Mouse (Mus musculus) cerebellum, adult 2 months (tissue): ENCODE results near the gene Atp5s. TPM values are rescaled to one million over a fixed set of nuclear protein-coding genes. Genes with fewer than 3 reads are reported as not detected.

Source experiments
- DNase-seq, 2 experiments: peaks; one replicate each; pipeline ENCODE4 v3.0.0; 2021
- H3K27ac ChIP-seq: fragments of 200-500 bp; 2 replicates; pipeline ENCODE4 v1.5.1; 2012; ENCODE audit warnings: low read length, control low read depth, inconsistent platforms; ENCODE audit not compliant: insufficient read depth
- H3K27me3 ChIP-seq: fragments of 200-500 bp; 2 replicates; pipeline ENCODE4 v1.6.1; 2012; ENCODE audit warnings: inconsistent platforms, mild to moderate bottlenecking, low read length, moderate library complexity; ENCODE audit not compliant: control insufficient read depth, insufficient read depth
- H3K4me1 ChIP-seq: fragments of 200-500 bp; 2 replicates; pipeline ENCODE4 v1.6.1; 2011; ENCODE audit warnings: low read length; ENCODE audit not compliant: control insufficient read depth, insufficient read depth
- H3K4me3 ChIP-seq: fragments of 200-500 bp; replicated peaks from 2 replicates; pipeline ENCODE3; 2011; ENCODE audit warnings: mild to moderate bottlenecking, low read depth, low read length, control low read depth; ENCODE audit not compliant: insufficient read depth
- CTCF ChIP-seq: fragments of 200-500 bp; IDR thresholded peaks from 2 replicates; pipeline ENCODE4 v1.5.1; 2011; ENCODE audit warnings: low read depth, mild to moderate bottlenecking, control low read depth, low read length, moderate library complexity, borderline replicate concordance; ENCODE audit not compliant: insufficient read depth
- POLR2A ChIP-seq: fragments of 200-500 bp; IDR thresholded peaks from 2 replicates; pipeline ENCODE4 v1.6.1; 2011; ENCODE audit warnings: low read length, control low read depth, borderline replicate concordance; ENCODE audit not compliant: insufficient read depth
- WGBS: fragments of 180-500 bp; shearing (Covaris S2); methylation state at CpG from one replicate; pipeline ENCODE4 v1.1.7; 2018; 5-methylcytosine and 5-hydroxymethylcytosine counted together
- polyA plus RNA-seq: library from polyadenylated mRNA; depleted of rRNA; stranded (reverse); fragments of >200 nt; gene quantifications from 2 replicates; pipeline ENCODE4 v1.2.3, GENCODE M21; 2012

Atp5s gene
- polyA plus RNA-seq, 1 experiment: 33.3 TPM

DNA sequence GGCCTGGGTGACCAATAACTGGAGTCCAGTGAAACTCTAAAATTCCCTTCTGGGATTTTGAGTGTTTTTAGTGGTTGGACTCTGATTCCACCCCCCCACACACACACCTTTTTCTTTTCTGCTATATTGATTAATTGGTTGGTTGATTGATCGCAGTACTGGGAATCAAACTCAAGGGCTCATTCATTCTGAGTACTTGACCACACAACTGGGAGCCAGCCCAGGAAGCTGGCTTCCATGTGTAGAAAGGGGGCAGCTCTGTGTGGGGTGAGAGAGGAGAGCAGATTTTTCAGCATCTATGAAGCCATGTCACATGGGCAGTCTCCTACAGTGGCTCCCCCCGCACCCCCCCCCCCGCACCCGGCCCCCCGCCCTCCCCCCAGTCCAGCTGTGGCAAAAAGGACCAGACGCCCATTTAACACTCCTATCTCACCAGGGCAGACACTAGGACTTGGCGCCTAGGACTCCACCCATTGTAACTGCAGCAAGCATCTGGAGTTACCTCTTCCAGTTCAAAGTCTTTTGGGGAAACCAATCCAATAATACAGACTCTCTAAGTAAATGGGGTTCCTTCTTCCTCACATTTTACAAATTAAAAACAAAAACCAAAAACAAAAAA, 34.6 kb downstream of the Atp5s start:
- Histone ChIP-seq H3K4me3 (no peak overlapping the region), H3K4me1 (peaks cover 3% of the 10 kb centered on the region), H3K27ac (no peak overlapping the region), H3K27me3 (no peaks in the 10 kb centered on the region)
- TF ChIP-seq POLR2A: no peak
- 73% methylated on average over 7 of the region's 7 CpGs for WGBS
- no peak for DNase-seq

DNA sequence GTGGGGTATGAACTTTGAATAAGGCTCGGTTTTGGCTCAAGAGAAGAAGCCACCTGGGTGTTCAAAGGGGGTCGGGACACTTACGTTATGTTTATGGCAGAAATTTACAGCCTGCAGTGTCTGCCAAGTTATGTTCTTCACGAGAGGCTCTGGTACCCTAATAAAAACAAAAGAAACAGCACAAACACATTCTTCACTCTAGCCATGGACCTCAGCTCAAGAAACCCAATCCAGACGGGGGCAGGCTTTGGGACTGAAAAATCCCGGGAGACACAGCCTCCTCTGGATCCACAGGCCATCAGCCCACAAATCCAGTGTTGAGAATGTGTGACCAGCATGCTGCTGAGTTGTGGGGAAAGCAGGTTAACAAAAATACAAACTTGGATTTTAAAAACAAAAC, 35.3 kb downstream of the Atp5s start:
- Histone ChIP-seq H3K27me3 (no peaks in the 10 kb centered on the region), H3K27ac (no peak overlapping the region), H3K4me1 (peaks cover 3% of the 10 kb centered on the region), H3K4me3 (no peak overlapping the region)
- WGBS: 80% methylated on average over 6 of the region's 6 CpGs
- DNase-seq: no peak
- no peak for TF ChIP-seq POLR2A
- no peak for TF ChIP-seq CTCF

DNA sequence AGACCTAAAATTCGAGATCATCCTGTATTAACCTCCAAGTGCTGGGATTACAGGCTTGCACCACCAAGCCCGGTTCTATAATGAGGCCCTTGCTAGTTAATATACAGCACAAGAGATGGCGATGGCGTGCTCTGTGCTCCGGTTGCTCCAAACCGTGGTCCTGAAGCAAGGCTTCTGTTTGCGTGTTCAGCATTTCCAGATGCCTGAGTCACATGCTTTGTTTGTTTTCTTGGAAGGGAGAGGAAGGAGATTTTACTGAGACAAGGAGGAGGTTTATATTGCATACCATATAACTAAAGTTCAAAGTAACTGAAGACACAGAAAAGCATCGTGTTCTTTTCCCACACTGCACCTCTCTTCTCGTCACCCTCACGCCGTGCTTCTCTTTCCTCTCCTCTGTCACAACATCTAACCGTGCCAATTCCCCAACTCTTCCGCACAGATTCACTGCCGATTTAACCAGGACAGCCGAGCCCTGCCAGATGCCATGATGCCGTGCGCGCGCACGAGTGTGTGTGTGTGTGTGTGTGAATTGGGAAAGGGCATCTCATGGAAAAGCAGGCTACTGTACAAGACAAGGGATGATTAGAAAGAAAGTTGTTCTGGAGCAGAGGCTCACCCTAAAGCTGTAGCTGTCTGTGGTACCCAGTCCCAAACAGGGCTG, 36.1 kb downstream of the Atp5s start:
- Histone ChIP-seq H3K27me3 (no peaks in the 10 kb centered on the region), H3K4me1 (peaks cover 3% of the 10 kb centered on the region), H3K4me3 (no peak overlapping the region), H3K27ac (no peak overlapping the region)
- no peak for DNase-seq
- whole genome bisulfite sequencing: 46% methylated on average over 20 of the region's 20 CpGs
- no peak for TF ChIP-seq POLR2A

DNA sequence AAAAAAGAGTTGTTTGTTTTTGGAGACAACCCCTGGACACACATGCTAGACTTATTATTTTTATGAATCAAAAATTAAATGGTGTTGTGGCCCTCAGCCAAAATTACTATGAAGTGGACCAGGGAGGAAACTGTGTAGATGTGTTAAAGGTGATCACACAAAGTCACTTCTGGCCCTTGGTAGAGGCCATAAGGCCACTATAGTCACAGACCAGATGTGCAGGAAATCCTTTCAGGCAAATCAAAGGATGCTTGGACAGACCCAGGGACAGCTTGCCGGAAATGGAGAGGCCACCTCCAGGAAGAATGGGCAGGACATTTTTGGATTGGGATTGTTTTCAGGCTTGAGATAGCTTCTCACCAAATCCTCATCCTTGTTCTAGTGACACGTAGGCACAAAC, 36.9 kb downstream of the Atp5s start:
- no peak for TF ChIP-seq CTCF
- TF ChIP-seq POLR2A: no peak

GRCm38 (mm10) chr12:69765543-69765942, 40.8 kb downstream of the Atp5s start:
- 46% methylated on average over 9 of the region's 9 CpGs for WGBS
- no peaks in the 10 kb centered on the region for H3K27me3 ChIP-seq
- H3K4me3 ChIP-seq: no peak overlapping the region
- 0 out of 2 replicates have a peak, but pooled peaks cover 2% of the 10 kb centered on the region for H3K4me1 ChIP-seq
- TF ChIP-seq CTCF: no peak
- TF ChIP-seq POLR2A: no peak
- DNase-seq: no peak
- H3K27ac ChIP-seq: no peak overlapping the region

More for the DNA sequence above, 36.9 kb downstream of the Atp5s start:
- H3K4me1 ChIP-seq: no peaks in the 10 kb centered on the region; the same call in 1 of the 2 replicates
- 65% methylated on average over 2 of the region's 2 CpGs for WGBS
- no peaks in the 10 kb centered on the region for H3K27me3 ChIP-seq
- H3K27ac ChIP-seq: no peak overlapping the region
- H3K4me3 ChIP-seq: no peak overlapping the region
- DNase-seq: no peak

- H3K4me3 ChIP-seq: no peak overlapping the region
- H3K4me1 ChIP-seq: 0 out of 2 replicates have a peak, but pooled peaks cover 2% of the 10 kb centered on the region
- H3K27ac ChIP-seq: no peak overlapping the region
- H3K27me3 ChIP-seq: no peaks in the 10 kb centered on the region
- TF ChIP-seq CTCF: no peak
- TF ChIP-seq POLR2A: no peak
- WGBS: 86% methylated on average over 10 of the region's 10 CpGs
- no peak for DNase-seq
Observed at GRCm38 (mm10) chr12:69766185-69766904, 41.6 kb downstream of the Atp5s start.

DNA sequence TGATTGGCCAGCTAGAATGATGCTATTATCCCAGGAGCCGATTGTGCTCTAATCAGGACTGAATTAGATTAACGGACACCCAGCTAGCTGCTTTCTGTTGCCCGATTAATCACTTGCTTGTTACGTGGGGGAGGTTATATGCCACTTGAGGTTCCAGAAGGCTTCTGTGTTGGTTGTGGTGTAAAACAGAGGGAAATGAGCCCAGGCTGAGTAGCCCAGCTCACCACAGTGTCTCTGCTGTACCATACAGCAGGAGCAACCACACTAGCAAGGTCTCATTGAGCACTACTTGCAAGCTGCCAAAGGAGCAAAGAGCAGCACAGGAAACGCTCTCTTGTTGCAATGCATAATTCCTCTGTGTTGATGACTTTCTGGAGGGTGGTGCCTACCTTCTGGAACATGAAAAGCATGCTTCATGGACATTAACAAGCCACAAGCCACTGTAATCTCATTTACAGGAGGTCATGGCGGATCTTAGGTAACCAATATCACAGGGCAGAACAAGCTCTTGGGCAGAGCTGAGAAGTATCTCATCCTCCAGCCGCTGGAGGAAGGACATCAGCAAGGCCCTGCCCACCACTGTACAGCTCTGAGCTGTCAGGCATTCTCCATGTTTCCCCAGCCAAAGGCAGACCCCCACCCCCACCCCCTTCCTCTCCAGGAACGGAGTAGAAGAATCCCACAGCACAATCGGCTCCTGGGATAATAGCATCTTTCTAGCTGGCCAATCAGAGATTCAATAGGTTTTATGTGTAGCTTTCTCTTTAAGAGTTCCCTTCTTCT, 42.9 kb downstream of the Atp5s start:
- WGBS: 68% methylated on average over 9 of the region's 9 CpGs
- Histone ChIP-seq H3K4me1 (0 out of 2 replicates have a peak, but pooled peaks cover 2% of the 10 kb centered on the region), H3K4me3 (no peak overlapping the region), H3K27me3 (no peaks in the 10 kb centered on the region), H3K27ac (peak overlapping the region; percentile 23; the same call in 1 of the 2 replicates)
- DNase-seq: no peak
- TF ChIP-seq POLR2A: no peak
- TF ChIP-seq CTCF: no peak
